In the genomic region with DNA sequence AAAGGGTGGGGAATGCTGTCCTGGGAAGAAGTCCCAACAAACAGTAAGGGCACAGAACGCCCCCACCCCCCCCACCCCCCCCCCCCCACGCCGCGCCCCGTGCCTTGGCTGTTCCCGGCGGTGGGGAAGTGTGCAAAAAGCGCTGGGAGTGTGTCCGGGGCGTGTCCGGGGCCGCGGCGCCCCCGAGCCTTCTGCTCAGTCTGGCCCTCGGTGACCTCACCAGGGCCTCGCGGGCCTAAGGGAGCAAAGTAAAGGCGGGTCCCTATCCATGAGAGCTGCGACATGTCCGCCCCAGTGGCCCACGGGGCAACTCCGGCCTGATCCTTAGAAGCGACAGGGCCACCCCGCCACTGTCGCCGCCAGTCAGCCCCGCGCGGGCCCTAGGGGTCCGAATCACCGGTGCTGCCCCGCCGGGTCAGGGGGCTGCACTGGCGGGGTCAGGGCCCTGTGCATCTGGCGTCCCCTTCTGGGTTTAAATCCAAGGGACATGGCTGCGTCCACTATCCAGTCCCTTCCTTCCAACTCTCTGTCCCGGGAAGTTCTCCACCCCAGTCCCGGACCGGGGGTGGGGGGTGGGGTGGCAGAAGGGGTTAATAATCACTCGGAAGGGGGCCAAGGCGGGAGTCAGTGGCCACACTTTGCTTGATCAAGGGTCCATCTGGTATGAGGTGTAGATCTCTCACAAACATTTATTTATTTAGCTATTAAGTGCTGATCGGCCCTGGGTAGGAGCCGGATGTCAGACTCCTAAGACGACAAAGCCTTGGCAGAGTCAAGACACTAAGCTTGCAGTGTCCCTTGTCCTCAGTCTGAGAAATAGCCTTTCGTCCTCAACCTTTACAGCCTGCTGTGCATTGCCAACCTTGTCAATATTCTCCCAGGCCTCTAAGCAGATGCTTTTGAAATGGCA, we compare ENCODE assay signal across 8 mouse cellular contexts. TPM values are rescaled to one million over a fixed set of nuclear protein-coding genes. Genes with fewer than 3 reads are reported as not detected.
DNase-seq lines count a peak whose midpoint lies in the region; ATAC-seq and TF ChIP-seq lines count a peak whose summit lies in the region.

A gene (minus strand): TSS at position 14 of the 910 bp plus-strand sequence.

- H3K27ac ChIP-seq in embryonic facial prominence, embryonic 15.5 days (replicated peaks) = peak within 1 kb of the TSS; percentile 95
- H3K27ac ChIP-seq in heart, embryonic 14.5 days (replicated peaks in 1 of 2; ENCODE audit: control insufficient read depth in 1 of 2, insufficient read depth in 1 of 2, low read depth in 2 of 2, low read length in 2 of 2) = peak within 1 kb of the TSS; percentile 98 to 99
- peak within 1 kb of the TSS; percentile 72 for H3K27ac ChIP-seq in liver, embryonic 15.5 days (replicated peaks)
- peak within 1 kb of the TSS; percentile 98 for H3K27ac ChIP-seq in stomach, postnatal 0 days (replicated peaks)

- no peak for TF ChIP-seq EP300 in stomach, postnatal 0 days (optimal IDR thresholded peaks at IDR 0.05)

- WGBS in embryonic facial prominence, embryonic 15.5 days = 4% methylated on average over 32 of the region's 46 CpGs
- WGBS in heart, embryonic 14.5 days = 2% methylated on average over 43 of the region's 46 CpGs
- 7% methylated on average over 46 of the region's 46 CpGs for WGBS in liver, embryonic 15.5 days (ENCODE audit: insufficient replicate concordance)
- 2% methylated on average over 36 of the region's 46 CpGs for WGBS in stomach, postnatal 0 days

- no peaks in the 10 kb centered on the region for H3K36me3 ChIP-seq in embryonic facial prominence, embryonic 15.5 days
- H3K36me3 ChIP-seq in heart, embryonic 14.5 days (ENCODE audit: control insufficient read depth, insufficient read depth, low read length) = 0 out of 2 replicates have a peak, but pooled peaks cover 5% of the 10 kb centered on the region
- H3K36me3 ChIP-seq in liver, embryonic 15.5 days (replicated peaks) = no peaks in the 10 kb centered on the region
- H3K36me3 ChIP-seq in stomach, postnatal 0 days (ENCODE audit: control insufficient read depth, insufficient read depth, low read length) = no peaks in the 10 kb centered on the region

- DNase-seq in 416B (ENCODE audit: low read depth) = peak; percentile 86
- peak; percentile 53 to 68 for DNase-seq in adrenal gland, postnatal 4 days (ENCODE audit: low spot score in 2 of 2)
- DNase-seq in kidney, postnatal 10 days = peak; percentile 90
- peak; percentile 81 for DNase-seq in neural tube, embryonic 10.5 days (ENCODE audit: extremely low spot score, low spot score)
- DNase-seq in stomach, postnatal 0 days (ENCODE audit: low spot score) = peak; percentile 78

- H3K9ac ChIP-seq in embryonic facial prominence, embryonic 15.5 days = peak within 1 kb of the TSS; percentile 97
- H3K9ac ChIP-seq in heart, embryonic 14.5 days (ENCODE audit: low read length) = peak within 1 kb of the TSS; percentile 98
- peak within 1 kb of the TSS; percentile 58 for H3K9ac ChIP-seq in liver, embryonic 15.5 days
- H3K9ac ChIP-seq in stomach, postnatal 0 days (ENCODE audit: low read length) = peak within 1 kb of the TSS; percentile 94

- no peak for TF ChIP-seq CTCF in stomach, postnatal 0 days (IDR thresholded peaks at IDR 0.05; ENCODE audit: low read depth)

- H3K4me3 ChIP-seq in embryonic facial prominence, embryonic 15.5 days (replicated peaks) = peak within 1 kb of the TSS; percentile 97
- H3K4me3 ChIP-seq in heart, embryonic 14.5 days (ENCODE audit: control insufficient read depth in 1 of 2, insufficient read depth in 1 of 2, low read depth in 1 of 2, low read length in 2 of 2) = peak within 1 kb of the TSS; percentile 90 to 99
- peak within 1 kb of the TSS; percentile 66 for H3K4me3 ChIP-seq in liver, embryonic 15.5 days (replicated peaks)
- H3K4me3 ChIP-seq in stomach, postnatal 0 days (ENCODE audit: low read depth, low read length) = peak within 1 kb of the TSS; percentile 88

- ATAC-seq in embryonic facial prominence, embryonic 15.5 days (ENCODE audit: insufficient number of reproducible peaks, low FRiP score, low TSS enrichment, low read depth) = peak; percentile 71
- ATAC-seq in heart, embryonic 14.5 days (ENCODE audit: insufficient number of reproducible peaks, insufficient read depth, low FRiP score, low read depth) = peak; percentile 52
- peak; percentile 67 for ATAC-seq in liver, embryonic 15.5 days (ENCODE audit: insufficient read depth)
- ATAC-seq in stomach, postnatal 0 days (ENCODE audit: low FRiP score, low TSS enrichment) = peak; percentile 78

- H3K27me3 ChIP-seq in embryonic facial prominence, embryonic 15.5 days = no peaks in the 10 kb centered on the region
- no peaks in the 10 kb centered on the region for H3K27me3 ChIP-seq in heart, embryonic 14.5 days (ENCODE audit: control insufficient read depth, insufficient read depth, low read length)
- peaks cover 38% of the 10 kb centered on the region for H3K27me3 ChIP-seq in liver, embryonic 15.5 days
- H3K27me3 ChIP-seq in stomach, postnatal 0 days (ENCODE audit: control insufficient read depth, insufficient read depth, low read length) = no peaks in the 10 kb centered on the region

- H3K4me1 ChIP-seq in embryonic facial prominence, embryonic 15.5 days = peaks cover 50% of the 10 kb centered on the region
- peaks cover 26 to 52% of the 10 kb centered on the region in 2 experiments for H3K4me1 ChIP-seq in heart, embryonic 14.5 days (ENCODE audit: control insufficient read depth in 2 of 2, insufficient read depth in 2 of 2, low read length in 2 of 2)
- peaks cover 29% of the 10 kb centered on the region for H3K4me1 ChIP-seq in liver, embryonic 15.5 days (replicated peaks)
- no peaks in the 10 kb centered on the region for H3K4me1 ChIP-seq in stomach, postnatal 0 days (replicated peaks; ENCODE audit: control insufficient read depth, insufficient read depth)

- no peaks in the 10 kb centered on the region for H3K9me3 ChIP-seq in embryonic facial prominence, embryonic 15.5 days (replicated peaks)
- H3K9me3 ChIP-seq in heart, embryonic 14.5 days (ENCODE audit: control insufficient read depth, low read length) = no peaks in the 10 kb centered on the region
- no peaks in the 10 kb centered on the region for H3K9me3 ChIP-seq in liver, embryonic 15.5 days (replicated peaks)
- no peaks in the 10 kb centered on the region for H3K9me3 ChIP-seq in stomach, postnatal 0 days (ENCODE audit: control insufficient read depth, low read length)

- H3K4me2 ChIP-seq in embryonic facial prominence, embryonic 15.5 days (replicated peaks) = peak within 1 kb of the TSS; percentile 90
- peak within 1 kb of the TSS; percentile 73 for H3K4me2 ChIP-seq in heart, embryonic 14.5 days (ENCODE audit: low read length)
- H3K4me2 ChIP-seq in liver, embryonic 15.5 days = peak within 1 kb of the TSS; percentile 87
- peak within 1 kb of the TSS; percentile 97 for H3K4me2 ChIP-seq in stomach, postnatal 0 days (replicated peaks; ENCODE audit: low read depth)

RNA-seq across cellular contexts. Expression of the gene that starts here (rescaled TPM):
- total RNA-seq in adrenal gland, postnatal 4 days (2021) = 10 to 100 TPM; 30.8 to 35.5 TPM
- polyA plus RNA-seq in embryonic facial prominence, embryonic 15.5 days (2015; fragmentation: Nextera tagmentation; extraction: Ambion mirVana) = 11.9 and 12.0 TPM in 2 replicates
- 13.5 and 14.7 TPM in 2 replicates for polyA plus RNA-seq in heart, embryonic 14.5 days (2014; fragmentation: Nextera tagmentation; extraction: Ambion mirVana)
- polyA plus RNA-seq in liver, embryonic 15.5 days (2015; fragmentation: Nextera tagmentation; extraction: Ambion mirVana) = 1.4 and 1.7 TPM in 2 replicates
- polyA plus RNA-seq in stomach, postnatal 0 days (2015; fragmentation: Nextera tagmentation; extraction: Ambion mirVana) = 5.1 and 5.3 TPM in 2 replicates

Comparison
In these comparisons a context has a peak if more than half of its experiments do, and no peak if none do; other contexts are left out.
1. Peak in every context shown above with its lines: DNase-seq, ATAC-seq, H3K4me3 ChIP-seq and H3K27ac ChIP-seq.